Comparison of ENCODE assay signal across 35 mouse cellular contexts in genomic region chr2:112727842-112728241, GRCm38 (mm10).
A peak's percentile ranks its signal among the peaks of the same experiment; 100 is the strongest.
DNase-seq lines count a peak whose midpoint lies in the region; ATAC-seq and TF ChIP-seq lines count a peak whose summit lies in the region.
"Had no signal": no experiment of that assay in that cellular context is flagged by ENCODE, and none has a peak within 500 bp of the region (broad histone marks: within the 10 kb centered on the region; RNA-seq: fewer than 3 reads in every experiment).

No protein-coding gene starts in this region.

- no peak for ATAC-seq in midbrain, postnatal 0 days (ENCODE audit: low FRiP score)
- ATAC-seq: forebrain, embryonic 16.5 days; intestine, postnatal 0 days; midbrain, embryonic 16.5 days; Patski had no signal

- TF ChIP-seq CTCF in midbrain, postnatal 0 days (IDR thresholded peaks at IDR 0.05), result no peak

- intact Hi-C loops in heart, postnatal 36 days (cut with DNase I), result no loop called here

- 41% methylated on average over 6 of the region's 6 CpGs for WGBS in midbrain, postnatal 0 days
- 71% methylated on average over 6 of the region's 6 CpGs for WGBS in midbrain, embryonic 10.5 days

- H3K27me3 ChIP-seq in midbrain, postnatal 0 days (ENCODE audit: insufficient read depth, low read length), result no peaks in the 10 kb centered on the region
- no peaks in the 10 kb centered on the region for H3K27me3 ChIP-seq in midbrain, embryonic 10.5 days (ENCODE audit: low read depth, poor library complexity, severe bottlenecking)
- H3K27me3 ChIP-seq: CH12.LX; embryonic facial prominence, embryonic 13.5 days; heart, embryonic 15.5 days; hindbrain, embryonic 13.5 days; neural tube, embryonic 12.5 days had no signal

- H3K36me3 ChIP-seq in midbrain, postnatal 0 days (ENCODE audit: insufficient read depth, low read length), result no peaks in the 10 kb centered on the region
- H3K36me3 ChIP-seq in midbrain, embryonic 10.5 days, result no peaks in the 10 kb centered on the region
- H3K36me3 ChIP-seq: embryonic facial prominence, embryonic 13.5 days; G1E; heart, embryonic 10.5 days; heart, embryonic 15.5 days; hindbrain, embryonic 13.5 days; neural tube, embryonic 12.5 days had no signal

- H3K4me1 ChIP-seq in midbrain, postnatal 0 days (ENCODE audit: insufficient read depth, low read length), result no peaks in the 10 kb centered on the region
- no peaks in the 10 kb centered on the region for H3K4me1 ChIP-seq in midbrain, embryonic 10.5 days
- H3K4me1 ChIP-seq: embryonic facial prominence, embryonic 13.5 days; heart, embryonic 10.5 days; heart, embryonic 15.5 days had no signal

- DNase-seq in heart, adult 11 months, result peak; percentile 1
- DNase-seq in heart, postnatal 36 days, result no peak
- DNase-seq in midbrain, postnatal 0 days (ENCODE audit: low spot score), result peak; percentile 15
- DNase-seq in midbrain, embryonic 10.5 days (ENCODE audit: low spot score), result no peak
- DNase-seq in ZHBTc4 (ENCODE audit: low read depth, low spot score), result peak; percentile 9
- no peak for DNase-seq in kidney, postnatal 4 days
- no peak for DNase-seq in thymus, adult 18-20 months
- DNase-seq: adrenal gland, postnatal 25 days; cerebellum, adult 2 months; cerebellum, postnatal 25 days; gastrocnemius, adult 2 months; kidney, adult 9 months; kidney, postnatal 10 days; liver; lung, adult 2 months; lung, postnatal 10 days; right cerebral cortex, postnatal 14 days; thymus, postnatal 14 days had no signal

- H3K4me2 ChIP-seq in midbrain, postnatal 0 days (ENCODE audit: low read depth, low read length, poor library complexity, severe bottlenecking), result no peak overlapping the region
- H3K4me2 ChIP-seq: embryonic facial prominence, embryonic 13.5 days; heart, embryonic 15.5 days; hindbrain, embryonic 13.5 days; neural tube, embryonic 12.5 days had no signal

- H3K9ac ChIP-seq in midbrain, postnatal 0 days (replicated peaks; ENCODE audit: low read length, poor library complexity, severe bottlenecking), result no peak overlapping the region
- H3K9ac ChIP-seq: embryonic facial prominence, embryonic 13.5 days; heart, embryonic 15.5 days; hindbrain, embryonic 13.5 days; liver, embryonic 14.5 days; neural tube, embryonic 12.5 days had no signal

- no peak overlapping the region for H3K4me3 ChIP-seq in midbrain, postnatal 0 days (ENCODE audit: low read depth, low read length)
- no peak overlapping the region for H3K4me3 ChIP-seq in midbrain, embryonic 10.5 days
- H3K4me3 ChIP-seq: embryonic facial prominence, embryonic 13.5 days; erythroblast, embryonic 14.5 days; gastrocnemius, adult 2 months; heart, embryonic 10.5 days; heart, embryonic 15.5 days; hindbrain, embryonic 13.5 days; layer of hippocampus, adult 2 months; left cerebral cortex, adult 2 months; myocyte; neural tube, embryonic 12.5 days had no signal

- no peaks in the 10 kb centered on the region for H3K9me3 ChIP-seq in midbrain, postnatal 0 days (ENCODE audit: low read length)
- no peaks in the 10 kb centered on the region for H3K9me3 ChIP-seq in midbrain, embryonic 10.5 days (replicated peaks)
- H3K9me3 ChIP-seq: embryonic facial prominence, embryonic 13.5 days; G1E; heart, embryonic 10.5 days; heart, embryonic 15.5 days; hindbrain, embryonic 13.5 days; neural tube, embryonic 12.5 days had no signal

- H3K27ac ChIP-seq in midbrain, postnatal 0 days (ENCODE audit: low read depth, low read length), result no peak overlapping the region
- no peak overlapping the region for H3K27ac ChIP-seq in midbrain, embryonic 10.5 days (replicated peaks)
- H3K27ac ChIP-seq: embryonic facial prominence, embryonic 13.5 days; gastrocnemius, adult 2 months; heart, embryonic 10.5 days; heart, embryonic 15.5 days; hindbrain, embryonic 13.5 days; layer of hippocampus, adult 2 months; left cerebral cortex, adult 2 months; liver, embryonic 14.5 days; macrophage; neural tube, embryonic 12.5 days had no signal

Comparison
In these comparisons a context has a peak if more than half of its experiments do, and no peak if none do; other contexts are left out.
1. DNase-seq: peak in heart, adult 11 months (single experiment), midbrain, postnatal 0 days (single experiment) and ZHBTc4 (single experiment); none in heart, postnatal 36 days (0 of 2), midbrain, embryonic 10.5 days (single experiment), kidney, postnatal 4 days (0 of 2) and thymus, adult 18-20 months (0 of 2).